Mouse (Mus musculus): ENCODE measurements around the gene Cfap161.

Gene Cfap161

DNA sequence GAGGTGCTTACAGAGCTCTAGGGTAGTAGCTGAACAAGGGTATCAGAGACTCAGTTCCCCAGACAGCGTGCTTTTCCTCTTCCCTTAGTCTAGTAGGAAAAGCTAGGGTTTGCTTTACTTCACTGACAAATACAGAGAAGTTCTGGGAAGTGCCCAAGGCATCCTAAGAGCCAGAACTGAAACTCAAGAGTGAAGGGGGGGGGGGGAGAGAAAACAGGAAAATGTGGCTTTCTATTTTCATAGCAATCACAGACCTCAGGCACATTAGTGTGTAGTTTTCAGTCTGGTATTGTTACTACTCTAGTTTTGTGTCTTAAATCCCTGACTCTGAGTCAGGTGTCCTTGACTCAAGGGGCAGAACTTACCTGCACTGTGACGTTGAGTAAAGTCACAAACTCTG is 7.3 kb upstream of the Cfap161 start:
- in situ Hi-C loops (cut with MboI, MseI): no loop called here

DNA sequence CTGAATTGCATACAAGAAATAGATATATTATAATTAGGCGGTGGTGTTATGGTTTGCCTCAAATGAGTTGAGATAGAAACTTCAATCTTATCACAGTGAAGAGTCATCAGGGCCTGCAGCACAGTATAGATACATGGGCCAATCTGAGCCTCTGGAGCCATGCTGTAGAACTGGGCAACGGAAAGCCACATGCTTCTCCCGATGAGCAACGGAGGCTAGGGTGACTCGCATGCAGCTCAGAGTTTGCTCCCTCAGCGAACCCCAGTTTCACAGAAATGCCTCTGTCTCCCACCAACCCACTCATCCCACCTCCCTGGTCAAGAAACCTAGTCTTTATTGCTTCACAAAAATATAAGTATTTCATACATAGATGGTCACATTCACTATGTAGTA is 6.8 kb upstream of the Cfap161 start:
- in situ Hi-C loops (cut with MboI, MseI): no loop called here

DNA sequence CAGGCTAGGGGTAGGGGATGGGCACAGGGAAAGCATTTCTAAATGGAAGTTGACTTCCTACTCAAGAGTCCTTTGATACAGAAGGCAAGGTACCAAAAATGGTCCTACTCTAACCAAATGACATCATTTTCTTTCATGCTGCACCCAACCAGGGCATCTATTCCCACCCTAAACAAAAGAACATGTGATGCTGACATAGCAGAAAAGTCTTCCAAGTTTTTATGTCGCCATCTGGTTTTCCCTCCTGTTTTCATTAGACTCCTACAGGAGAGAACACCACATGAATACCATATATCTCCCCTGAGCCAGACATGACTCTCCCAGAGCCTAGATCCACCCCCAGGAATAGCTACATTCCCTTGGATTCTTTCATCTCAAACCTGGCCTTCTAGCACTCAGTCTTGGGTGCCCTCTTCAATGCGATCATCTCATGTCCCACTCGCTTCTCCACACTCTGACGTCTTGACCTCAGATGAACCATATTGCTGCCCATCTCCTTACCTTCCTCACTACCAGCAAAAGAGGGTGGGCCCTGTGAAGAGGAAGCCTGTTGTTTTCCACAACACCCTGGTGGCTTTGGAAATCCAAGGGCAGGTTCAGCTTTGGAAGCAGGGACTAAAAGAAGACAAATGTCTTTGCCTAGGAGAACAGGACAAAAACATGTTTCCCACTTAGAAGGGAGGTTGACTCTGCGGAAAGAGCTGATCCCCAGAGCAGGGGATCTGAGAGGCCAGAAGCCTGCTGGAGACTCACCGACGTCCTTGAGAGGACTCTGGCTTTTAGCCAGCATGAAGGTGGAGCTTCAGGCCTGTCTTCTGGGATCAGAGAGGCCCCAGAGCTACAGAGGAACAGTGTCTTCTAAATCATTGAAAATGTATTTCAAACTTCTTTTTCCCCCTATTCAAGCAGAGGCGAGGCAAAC is 6.1 kb upstream of the Cfap161 start:
- in situ Hi-C loops (cut with MboI, MseI): no loop called here

GRCm38 (mm10) chr7:83800071-83800470 is 5.4 kb upstream of the Cfap161 start:
- in situ Hi-C loops (cut with MboI, MseI): no loop called here

DNA sequence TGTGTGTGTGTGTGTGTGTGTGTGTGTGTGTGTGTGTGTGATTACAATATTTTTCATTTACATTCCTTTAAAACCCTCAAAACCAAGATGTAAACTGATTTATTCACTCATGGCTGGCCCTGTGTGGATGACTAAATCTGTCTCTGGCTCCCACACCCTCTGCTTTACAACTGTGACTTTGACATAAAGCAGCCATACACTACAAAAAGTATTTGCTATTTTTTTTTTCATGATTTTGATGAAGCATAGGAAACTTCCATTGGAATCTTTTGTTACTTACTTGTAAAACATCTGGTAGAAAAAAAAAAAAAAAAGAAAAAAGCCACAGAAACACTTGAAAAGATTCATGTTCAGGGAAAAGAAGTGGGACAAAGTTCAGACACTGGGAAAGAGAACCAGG is 3.3 kb upstream of the Cfap161 start:
- in situ Hi-C loops (cut with MboI, MseI): no loop called here

DNA sequence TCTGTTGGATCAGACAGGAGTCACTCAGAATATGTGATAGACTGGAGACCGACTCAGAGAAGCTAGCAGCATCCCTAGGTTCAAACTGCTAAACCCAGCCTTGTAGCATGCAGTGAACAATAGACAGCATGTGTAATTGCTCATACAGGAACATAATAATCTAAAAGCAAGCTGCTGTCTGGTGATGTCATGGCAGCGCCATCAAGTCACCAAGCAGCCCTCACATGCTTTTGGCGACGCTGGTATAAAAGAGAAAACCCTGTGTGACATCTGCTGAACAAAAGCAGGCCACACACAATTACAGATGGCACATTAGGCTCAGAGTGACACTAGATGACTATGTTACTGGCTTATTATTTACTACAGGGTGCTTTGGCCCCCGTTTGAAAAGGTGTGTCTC is 1.5 kb upstream of the Cfap161 start:
- in situ Hi-C loops (cut with MboI, MseI): no loop called here

DNA sequence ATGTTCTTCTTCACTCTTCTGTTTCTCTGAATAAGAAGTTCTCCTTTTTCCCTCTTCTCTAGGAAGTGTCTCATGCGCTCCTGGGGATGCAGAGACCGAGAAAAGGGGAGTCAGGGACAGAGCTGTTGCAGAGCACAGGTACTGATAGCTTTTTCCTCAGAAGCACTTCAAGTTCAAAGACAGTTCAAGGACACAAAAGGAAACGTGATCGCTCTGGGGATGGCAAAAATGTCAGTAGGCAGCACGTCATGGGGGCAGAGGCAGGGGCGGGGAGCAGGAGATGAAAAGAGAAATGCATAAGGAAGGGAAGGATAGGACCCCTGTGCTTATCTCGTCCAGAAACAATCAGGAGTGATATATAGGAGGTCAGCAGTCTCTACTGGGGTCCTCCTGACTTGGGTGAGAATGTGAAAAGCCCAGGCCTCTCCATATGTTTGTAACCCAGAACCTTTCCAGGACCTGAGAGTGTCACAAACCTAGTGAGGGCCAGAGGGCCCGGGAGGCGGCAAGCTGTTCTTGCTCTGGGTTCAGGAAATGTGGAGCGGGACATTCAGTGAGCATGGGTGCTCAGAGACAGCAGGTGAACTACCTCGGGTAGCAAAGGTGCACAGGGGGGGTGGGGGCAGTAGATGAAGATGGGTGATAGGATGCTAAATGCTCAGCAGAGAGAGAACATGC is 535 bp downstream of the Cfap161 start:
- in situ Hi-C loops (cut with MboI, MseI): no loop called here

- in situ Hi-C loops (cut with MboI, MseI): no loop called here
Observed at GRCm38 (mm10) chr7:83780881-83781280, 13.8 kb downstream of the Cfap161 start.

DNA sequence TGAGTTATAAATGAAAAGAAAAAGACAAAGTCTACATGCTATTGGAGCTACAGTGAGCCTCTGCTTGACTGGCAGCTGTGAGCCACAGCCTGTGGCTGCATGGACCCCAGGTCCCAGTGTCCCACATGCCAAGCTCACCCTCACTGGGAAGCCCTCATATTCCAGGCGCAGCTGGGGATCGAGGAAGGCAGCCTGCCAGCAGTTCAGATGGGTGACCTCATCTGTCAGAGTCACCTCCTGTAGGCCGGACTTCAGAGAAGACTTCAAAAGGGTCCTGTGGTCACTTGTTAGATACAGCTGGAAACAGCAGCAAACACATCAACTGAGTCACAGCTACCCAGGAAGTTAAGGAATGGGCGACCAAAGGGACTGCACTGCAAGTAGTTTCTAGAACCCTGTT is 14.7 kb downstream of the Cfap161 start:
- in situ Hi-C loops (cut with MboI, MseI): no loop called here

DNA sequence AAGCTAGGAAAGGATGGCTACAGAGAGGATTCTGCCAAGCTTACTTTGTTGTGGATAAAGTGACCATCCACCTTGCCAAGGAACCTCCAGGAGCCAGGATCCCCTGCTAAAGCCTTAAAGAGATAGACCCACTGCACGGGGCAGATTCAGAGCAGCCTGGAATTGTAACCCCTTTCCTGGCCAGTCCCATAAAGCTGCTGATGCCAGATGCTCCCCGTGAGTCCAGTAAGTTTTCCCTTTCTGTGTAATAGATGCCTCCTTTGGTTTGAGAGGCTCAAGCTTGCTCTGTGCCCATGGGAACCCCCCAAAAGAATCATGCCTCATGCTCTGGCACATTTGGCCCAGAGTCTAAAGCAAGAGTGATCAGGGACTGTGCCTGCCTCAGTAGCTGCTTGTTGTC is 15.7 kb downstream of the Cfap161 start:
- in situ Hi-C loops (cut with MboI, MseI): no loop called here

DNA sequence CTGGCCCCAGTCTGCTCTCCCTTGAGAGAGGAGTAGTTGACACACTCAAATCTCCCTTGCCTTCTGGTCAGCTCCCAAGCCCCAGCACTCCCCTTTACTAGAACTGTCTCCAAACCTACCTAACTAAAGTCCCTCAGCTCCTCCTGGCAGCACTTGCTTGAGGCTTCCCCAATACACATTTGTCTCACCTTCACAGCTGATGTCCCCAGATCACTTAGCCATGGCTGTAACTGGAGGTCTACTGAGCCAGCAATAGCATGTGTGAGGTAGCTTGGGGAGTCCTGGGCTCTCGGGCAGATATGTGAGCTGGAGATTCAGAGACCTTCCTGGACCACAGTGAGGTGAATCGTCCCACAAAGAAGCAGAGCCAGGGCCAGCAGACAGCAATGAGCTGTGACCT is 16.2 kb downstream of the Cfap161 start:
- in situ Hi-C loops (cut with MboI, MseI): no loop called here

- in situ Hi-C loops (cut with MboI, MseI): no loop called here
Observed at GRCm38 (mm10) chr7:83774721-83775120, 20.0 kb downstream of the Cfap161 start.

- in situ Hi-C loops (cut with MboI, MseI): no loop called here
Observed at GRCm38 (mm10) chr7:83763674-83764073, 31.0 kb downstream of the Cfap161 start.

GRCm38 (mm10) chr7:83762336-83762735 is 32.3 kb downstream of the Cfap161 start:
- in situ Hi-C loops (cut with MboI, MseI): no loop called here

DNA sequence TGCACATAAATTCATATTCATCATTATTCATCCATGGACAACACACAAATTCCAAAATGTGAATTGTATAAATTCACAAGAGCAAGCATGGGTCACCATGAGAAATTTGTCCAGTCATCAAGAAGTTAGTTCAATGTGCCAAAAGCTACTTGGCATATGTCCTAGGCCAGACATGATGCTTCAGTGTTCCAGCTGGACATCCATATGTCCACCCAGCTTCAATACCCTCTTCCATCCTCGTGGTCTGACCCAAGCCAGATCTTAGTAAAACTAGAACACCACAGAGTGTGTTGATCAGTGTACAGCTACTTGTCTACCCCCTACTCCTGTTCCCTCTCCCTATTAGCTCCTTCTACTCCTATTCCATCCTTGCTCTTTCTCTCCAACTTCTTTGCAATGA is 43.6 kb downstream of the Cfap161 start:
- in situ Hi-C loops (cut with MboI, MseI): no loop called here

- in situ Hi-C loops (cut with MboI, MseI): no loop called here
Observed at GRCm38 (mm10) chr7:83748405-83748804, 46.3 kb downstream of the Cfap161 start.

GRCm38 (mm10) chr7:83746107-83746687 is 48.5 kb downstream of the Cfap161 start:
- in situ Hi-C loops (cut with MboI, MseI): no loop called here

- in situ Hi-C loops (cut with MboI, MseI): no loop called here
Observed at GRCm38 (mm10) chr7:83745413-83746106, 49.1 kb downstream of the Cfap161 start, which contains the start of gene Il16. Gene Il16 (minus strand): TSS chr7:83745726.

- in situ Hi-C loops (cut with MboI, MseI): no loop called here
Observed at GRCm38 (mm10) chr7:83745065-83745412, 49.6 kb downstream of the Cfap161 start.

DNA sequence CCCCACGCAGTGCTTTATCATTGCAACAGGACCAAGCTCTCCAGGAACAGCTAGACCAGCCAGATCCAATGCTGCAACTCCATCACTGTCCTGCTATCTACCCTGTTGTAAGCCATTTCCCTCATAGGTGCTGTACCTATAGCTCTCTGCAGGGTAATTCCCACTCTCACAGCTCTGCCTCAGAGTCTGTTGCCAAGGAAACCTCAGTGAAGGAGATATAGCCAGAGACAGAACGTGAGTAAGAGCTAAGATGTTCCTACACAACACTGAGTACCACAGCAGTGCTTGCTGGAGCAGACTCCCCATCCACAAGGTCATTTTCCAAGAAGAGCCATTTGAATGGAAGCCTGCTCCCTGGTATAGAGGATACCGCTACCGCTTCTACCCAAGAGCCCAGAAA is 50.4 kb downstream of the Cfap161 start:
- in situ Hi-C loops (cut with MboI, MseI): loop anchor here (5.0 kb wide), 1 partner anchor 62 kb away; no protein-coding TSS in a partner anchor

DNA sequence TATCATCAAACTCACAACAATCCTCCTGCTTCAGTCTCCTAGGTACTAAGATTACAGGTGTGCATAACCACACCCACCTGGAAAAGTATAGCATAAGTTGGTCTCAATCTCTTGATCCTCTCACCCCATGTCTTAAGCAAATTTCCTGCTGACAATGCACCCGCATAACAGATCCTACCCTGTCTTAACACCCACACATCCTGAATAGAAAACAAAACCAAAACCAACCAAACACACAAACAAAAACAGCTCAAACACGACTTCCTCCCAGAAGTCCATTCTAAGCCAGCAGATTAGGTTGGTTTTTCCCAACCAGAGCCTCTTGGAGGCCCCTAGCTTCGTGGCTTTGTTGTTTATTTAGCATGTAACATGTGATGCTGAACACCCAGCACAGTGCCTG is 52.0 kb downstream of the Cfap161 start:
- in situ Hi-C loops (cut with MboI, MseI): loop anchor here (5.0 kb wide), 1 partner anchor 60 kb away; no protein-coding TSS in a partner anchor

DNA sequence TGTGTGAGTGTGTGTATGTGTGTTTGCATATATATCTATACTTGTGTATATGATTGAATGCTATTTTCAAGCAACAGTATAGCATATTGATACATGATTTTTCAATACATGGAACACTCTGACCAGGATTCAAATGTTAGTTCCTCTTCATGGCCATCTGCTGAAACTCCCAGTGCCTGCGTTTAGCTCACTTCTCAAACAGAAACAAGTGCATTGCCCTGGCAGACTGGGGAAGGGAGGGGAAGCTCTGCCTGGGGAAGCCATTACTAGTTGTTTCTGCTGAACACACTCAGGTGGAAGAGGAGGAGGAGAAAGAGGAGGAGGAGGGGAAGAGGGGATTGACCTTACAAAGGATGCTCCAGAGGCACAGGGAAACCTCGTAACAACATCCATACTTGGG is 52.7 kb downstream of the Cfap161 start:
- in situ Hi-C loops (cut with MboI, MseI): loop anchor here (5.0 kb wide), 1 partner anchor 60 kb away; no protein-coding TSS in a partner anchor
